Mouse (Mus musculus) thymus, postnatal 25 days (tissue): ENCODE data around the gene Tmem248.

ENCODE experiments used
- DNase-seq: peaks from one replicate; pipeline ENCODE4 v3.0.0; 2022

The Tmem248 gene

DNA sequence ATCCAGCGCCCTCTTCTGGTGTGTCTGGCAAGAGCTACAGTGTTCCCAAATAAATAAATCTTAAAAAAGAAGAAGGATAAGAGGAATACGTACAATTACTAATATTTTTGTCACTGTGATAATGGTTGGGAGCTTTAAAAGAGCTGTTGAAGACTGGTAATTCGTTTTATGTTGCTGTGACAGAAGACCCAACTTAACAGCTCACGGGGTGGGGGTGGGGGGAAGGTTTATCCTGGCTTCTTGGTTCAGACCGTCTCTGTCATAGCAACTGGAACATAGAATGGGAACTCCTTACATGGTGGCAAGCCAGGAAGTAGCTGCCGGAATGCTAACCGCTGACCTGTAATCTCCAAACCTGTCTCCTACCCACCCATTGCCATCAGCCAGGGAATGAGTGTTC lies at the start of gene Tmem248:
TSS of gene Tmem248 (plus strand) at position 301 of the 400 bp plus-strand sequence.
- DNase-seq = no peak

DNA sequence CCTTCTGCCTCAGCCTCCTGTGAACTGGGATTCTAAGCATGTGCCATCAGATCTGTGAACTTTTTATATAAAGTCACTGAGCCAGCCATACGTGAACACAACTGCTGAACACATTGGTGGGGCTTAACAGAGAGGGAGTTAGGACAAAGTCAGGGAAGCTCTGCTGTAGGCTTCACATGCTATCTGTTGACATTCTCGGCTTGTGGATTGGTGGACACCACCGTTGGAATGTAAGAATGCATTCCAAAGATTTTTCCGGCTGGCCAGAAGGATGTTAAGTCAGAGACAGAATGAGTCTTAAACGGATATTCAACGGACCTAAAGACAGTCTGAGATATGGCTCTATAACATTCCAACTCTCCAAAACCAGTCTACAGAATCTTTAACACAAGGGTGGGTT lies 47.8 kb upstream of the Tmem248 start:
- no peak for DNase-seq

DNA sequence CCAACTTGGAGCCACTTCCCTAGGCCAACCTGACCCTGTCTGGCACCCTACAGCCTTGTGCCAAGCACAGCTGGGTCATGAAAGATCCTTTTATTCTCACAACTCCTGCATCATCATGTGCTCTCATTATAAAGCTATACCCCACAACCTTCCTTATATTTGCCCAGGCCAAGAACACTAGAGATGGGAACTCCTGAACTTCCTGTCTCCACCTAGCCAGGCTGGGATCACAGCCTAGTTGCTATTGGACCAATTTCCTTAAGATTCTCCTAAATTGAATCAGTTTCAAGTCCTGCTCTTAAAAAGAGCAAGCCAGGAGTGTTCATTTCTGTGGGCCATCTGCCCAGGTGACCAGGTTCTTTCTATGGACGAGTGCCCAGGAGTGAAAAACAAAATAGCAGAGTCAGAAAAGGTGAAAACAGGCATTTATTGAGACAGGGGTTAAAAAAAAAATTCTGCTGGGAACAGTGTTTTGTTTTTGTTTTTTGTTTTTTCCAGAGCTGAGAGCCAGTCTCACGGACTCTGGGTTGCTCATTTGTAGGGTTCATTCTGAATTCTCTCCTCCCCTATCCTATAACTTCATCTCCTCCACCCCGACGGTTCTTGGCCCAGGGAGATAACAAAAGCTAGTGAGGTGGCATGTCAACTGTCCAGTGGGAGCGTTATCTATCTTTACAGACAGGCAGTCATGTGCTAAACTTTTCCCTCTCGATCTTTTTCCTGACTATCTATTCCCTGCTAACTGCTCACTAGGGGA lies 46.0 kb upstream of the Tmem248 start:
- DNase-seq = no peak

DNA sequence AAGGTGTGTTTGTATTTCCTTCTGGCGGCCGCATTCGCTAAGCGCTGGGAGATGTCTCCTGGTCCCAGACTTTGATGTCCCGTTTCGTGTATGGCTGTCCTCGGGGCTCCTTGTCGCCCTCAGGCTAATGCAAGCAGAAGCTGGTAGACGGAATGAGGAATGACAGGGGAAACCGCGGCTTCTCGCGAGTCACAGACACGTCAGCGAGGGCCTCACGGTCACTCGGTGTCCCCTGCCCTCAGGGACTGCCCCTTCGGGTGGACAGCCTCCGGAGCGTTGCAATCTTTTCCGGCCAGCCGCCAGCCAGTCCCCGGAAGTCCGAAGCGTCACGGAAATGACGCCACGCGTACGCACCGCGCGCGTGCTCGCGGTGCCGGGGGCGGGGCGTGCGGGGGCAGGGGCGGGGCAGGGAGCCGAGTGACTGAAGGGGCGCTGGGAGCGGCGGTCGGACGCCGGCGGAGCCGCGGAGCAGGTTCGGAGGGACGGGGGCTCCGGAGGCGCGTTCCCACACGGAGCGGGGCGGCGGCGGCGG lies 45.4 kb upstream of the Tmem248 start, which contains the start of gene Rabgef1:
TSS of gene Rabgef1 (plus strand) at position 376 of the 532 bp plus-strand sequence.
- DNase-seq = peak; percentile 90

DNA sequence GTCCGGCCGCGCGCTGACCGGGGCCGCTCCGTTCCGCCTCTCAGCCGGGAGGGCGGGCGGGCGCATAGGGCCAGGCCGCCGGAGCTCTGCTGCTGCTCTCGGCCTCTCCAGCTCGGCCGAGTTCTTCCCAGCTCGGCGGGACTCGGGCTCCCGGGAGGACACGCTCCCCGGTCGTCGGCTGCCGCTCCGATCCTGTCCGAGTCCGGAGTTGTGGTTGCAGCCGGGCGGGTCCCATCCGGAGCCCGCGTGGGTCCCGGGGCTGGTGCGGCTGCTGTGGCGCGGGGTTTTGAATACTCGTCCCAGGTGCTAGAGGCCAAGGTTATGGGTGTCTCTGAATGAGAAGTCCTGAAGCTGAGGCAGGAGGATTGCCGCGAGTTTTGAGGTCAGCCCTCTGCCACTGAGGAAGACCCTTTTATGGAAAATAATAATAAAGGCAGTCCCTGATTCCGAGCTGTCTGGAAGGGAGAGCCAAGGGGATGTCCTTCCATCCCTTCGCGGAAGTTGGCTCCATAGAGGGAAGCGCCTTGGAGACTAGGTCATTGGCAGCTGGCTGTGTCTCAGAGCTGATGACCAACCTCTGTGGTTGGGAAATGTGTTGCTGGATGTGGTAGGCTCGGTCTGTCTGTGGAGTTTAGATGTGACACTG lies 44.8 kb upstream of the Tmem248 start:
- no peak for DNase-seq

DNA sequence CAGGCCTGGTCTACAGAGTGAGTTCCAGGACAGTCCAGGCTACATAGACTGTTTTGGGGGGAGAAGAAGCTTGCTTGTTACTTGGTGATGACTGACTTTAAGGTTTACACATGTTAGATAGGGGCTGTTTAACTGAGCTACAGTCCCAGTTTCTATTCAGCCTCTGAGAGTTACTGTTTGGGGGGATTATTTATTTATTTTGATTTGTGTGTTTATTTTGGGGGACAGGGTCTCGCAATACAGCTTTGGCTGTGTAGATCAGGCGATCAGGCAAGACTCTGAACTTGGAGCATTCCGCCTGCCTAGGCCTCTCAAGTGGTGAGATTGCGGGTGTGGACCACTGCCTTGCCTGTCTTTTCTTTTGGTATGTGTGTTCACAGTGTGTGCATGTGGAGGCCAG lies 43.9 kb upstream of the Tmem248 start:
- no peak for DNase-seq

DNA sequence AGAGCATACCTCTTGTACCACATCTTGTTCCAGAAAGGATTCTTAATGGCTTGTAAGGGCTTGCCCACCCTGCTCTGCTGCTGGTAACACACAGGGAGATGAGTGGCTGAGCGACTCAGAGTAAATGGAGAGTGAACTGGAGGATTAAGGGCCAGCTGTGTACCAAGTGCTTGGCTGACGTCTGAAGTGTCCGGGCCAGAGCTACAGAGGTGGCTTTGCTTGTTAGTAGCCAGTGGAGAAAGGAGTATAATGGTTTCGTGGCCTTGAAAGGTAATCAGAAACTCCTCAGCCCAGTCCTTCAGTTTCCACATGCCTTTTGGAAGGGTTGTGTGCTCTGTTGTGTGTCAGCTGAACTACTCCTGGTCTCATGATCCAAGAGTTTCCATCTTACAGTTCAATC lies 39.0 kb upstream of the Tmem248 start:
- DNase-seq = no peak

DNA sequence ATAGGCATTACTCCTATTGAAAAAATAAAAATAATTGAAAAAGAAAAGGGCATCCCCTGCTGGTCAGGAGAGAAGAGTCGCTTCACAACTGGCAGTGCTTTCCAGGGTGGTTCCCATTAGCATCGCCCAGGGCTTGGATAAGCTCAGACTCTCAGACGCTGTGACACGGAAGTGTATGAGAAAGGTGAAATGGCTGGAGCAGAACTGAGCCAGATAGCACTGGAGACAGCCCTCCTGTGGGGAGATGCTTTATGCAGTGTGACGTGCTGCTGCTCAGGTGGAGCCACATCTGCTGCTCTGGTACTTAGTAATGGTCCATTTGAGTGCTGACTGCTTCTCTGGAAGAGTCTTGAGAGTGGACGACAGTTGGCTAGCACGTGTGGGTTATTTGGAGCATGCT lies 36.5 kb upstream of the Tmem248 start:
- DNase-seq = no peak

DNA sequence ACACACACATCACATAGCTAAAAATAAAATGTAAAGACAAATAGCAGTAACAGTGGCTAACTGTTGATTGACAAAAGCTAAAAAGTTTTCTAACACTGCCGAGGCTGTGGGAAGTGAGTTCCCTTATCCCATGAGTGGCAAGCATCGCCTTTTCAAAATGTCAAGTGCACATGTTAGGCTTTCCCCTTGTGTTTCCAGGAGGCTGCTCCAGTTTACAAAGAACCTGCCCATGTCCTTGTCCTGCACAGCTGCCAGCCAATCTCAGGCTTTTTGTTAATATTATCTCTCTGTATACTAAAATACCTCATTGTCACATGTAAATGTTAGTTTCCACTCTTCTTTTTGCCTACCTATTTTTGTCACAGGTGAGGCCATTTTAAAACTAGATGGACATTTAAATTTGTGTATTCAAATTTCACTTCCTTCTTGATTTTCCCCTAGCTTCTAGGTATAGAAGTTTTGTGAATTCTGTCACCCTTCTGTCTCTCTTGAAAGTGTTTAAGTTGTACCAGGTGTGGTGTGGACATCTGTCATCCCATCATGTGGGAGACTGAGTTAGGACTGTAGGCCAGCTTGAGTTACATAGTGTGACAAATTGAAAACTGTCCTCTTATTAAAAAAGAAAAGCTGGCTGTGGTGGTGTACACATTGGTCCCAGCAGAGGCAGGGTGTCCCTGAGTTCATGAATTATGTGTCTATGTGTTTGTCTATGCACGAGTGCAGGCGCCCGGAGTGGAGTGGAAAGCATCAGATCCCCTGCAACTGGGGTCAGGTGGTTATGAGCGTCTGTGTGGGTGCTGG lies 34.9 kb upstream of the Tmem248 start:
- no peak for DNase-seq

DNA sequence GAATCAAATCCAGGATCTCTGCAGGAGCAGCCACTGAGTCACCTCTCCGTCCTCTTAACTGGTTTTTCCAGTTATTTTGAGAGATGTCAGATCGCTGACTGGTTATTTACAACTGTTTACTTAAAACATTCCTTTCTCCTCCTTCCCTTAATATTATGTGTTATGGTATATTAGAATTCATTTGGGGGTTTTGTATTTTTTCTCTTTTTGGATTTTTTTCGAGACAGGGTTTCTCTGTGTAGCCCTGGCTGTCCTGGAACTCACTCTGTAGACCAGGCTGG lies 34.4 kb upstream of the Tmem248 start:
- no peak for DNase-seq

DNA sequence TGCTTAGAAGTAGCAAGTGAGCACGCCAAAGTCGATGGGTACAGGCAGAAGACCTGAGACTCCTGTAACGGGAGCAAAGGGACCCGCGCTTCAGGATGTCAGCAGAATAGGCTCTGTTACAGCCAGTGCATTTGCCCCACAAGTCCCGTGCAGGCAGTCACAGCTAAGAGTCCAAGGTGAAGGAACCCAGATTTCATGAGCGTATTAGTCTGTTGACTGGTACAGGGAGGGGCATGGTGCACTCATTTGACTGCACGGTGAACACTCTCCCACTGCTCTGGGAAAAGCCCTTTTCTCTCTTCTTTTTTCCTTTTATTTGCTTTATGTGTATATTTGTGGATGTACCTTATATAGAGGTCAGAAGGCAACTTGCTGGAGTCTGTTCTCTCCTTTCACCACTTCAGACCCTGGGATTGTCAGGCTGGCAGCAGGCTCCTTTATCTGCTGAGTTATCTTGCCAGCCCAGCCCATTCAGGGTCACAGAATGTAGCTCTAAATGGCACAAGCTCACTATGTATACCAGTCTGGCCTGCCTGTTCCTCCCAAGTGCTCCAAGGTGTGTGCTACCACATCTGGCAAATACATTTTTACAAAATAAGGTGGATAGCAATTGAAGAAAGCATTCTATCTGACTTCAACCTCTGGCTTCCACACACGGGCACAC lies 32.6 kb upstream of the Tmem248 start:
- no peak for DNase-seq

DNA sequence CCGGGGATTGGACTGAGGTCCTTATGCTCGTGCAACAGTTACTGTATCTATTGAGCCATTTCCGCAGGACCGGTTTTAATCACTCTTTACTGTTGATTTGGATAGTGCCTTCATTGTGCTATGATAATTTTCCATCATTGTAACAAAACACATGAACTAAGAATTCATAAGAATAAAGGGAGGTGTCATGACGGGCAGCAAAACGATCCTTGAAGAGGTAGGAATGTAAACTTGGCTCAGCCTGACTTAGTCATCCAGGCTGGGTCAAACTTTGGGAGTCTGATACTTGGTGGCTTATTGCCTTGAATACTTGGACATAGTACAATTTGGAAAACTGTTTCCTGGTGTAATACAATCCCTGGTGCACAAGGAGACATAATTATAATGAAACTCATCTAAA lies 31.6 kb upstream of the Tmem248 start:
- no peak for DNase-seq

DNA sequence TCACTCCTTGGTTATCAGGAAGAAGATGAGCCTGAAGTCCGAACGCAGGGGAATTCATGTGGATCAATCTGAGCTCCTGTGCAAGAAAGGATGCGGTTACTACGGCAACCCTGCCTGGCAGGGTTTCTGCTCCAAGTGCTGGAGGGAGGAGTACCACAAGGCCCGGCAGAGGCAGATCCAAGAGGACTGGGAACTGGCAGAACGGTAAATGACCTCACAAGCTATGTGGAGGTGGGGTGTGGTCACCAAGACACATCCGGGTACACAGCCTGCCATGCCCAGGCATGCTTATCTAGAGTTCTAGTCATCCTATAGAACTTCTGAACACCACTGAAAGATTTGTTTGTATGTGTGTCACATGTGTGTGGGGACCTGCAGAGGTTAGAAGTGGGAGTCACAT lies 29.5 kb upstream of the Tmem248 start:
- no peak for DNase-seq

DNA sequence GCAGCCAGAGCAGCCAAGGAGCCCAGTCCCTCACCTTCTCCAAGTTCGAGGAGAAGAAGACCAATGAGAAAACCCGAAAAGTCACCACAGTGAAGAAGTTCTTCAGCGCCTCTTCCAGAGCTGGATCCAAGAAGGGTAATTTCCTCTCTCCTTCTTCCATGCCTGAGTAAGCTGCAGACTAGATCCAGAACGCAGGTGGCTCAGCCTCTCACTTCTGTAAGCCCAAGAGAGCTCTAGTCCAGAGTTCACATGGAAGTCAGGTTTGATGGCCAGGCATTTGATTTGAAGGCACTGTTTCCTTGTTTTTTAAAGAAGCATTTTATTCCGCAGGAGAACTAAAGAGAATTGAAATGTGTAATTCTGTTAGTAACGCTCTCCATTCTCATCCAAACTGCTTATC lies 26.0 kb upstream of the Tmem248 start:
- no peak for DNase-seq

DNA sequence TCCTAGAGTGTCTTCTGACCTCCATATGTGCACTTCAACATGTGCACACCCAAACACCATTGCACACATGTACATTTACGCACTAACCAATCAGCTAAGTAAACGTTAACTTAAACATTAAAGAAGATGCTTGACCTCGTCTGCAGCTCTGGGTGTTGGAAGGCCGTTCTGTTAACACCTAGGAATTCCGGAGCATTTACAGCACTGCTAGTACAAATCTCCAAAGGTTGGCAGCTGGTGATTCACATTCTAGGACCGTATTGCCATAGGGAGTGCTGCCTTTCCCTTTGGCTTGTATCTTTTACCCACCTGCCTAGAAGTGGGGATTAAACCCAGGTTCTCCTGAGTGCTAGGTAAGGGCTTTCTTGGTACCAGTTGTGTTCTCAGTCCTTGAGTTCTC lies 25.0 kb upstream of the Tmem248 start:
- no peak for DNase-seq

DNA sequence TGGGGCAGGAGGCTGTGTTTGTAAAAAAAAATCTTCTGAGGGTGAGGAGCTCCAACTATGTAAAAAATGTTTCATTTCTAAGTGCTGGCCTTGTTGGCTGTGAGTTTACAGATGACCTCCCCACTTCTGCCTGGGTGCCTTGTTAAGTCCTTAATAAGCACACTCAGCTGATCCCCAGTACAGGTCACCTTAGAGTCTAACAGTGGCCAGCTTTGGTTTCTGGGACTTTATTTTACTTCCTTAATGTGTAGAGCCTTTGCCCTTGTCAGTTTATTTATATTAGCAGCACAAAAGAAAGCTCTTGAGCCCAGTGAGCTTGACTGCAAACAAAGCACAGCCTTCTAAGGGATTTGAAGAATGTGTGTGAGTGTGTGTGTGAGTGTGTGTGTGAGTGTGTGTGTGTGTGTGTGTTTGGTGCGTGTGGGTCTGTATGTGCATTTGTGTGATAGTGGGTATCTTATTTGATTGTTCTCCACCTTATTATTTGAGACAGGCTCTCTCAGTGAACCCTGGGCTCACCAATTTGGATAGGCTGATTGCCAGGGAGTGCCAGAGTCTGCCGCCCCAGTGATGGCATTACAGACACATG lies 24.4 kb upstream of the Tmem248 start:
- DNase-seq = no peak

DNA sequence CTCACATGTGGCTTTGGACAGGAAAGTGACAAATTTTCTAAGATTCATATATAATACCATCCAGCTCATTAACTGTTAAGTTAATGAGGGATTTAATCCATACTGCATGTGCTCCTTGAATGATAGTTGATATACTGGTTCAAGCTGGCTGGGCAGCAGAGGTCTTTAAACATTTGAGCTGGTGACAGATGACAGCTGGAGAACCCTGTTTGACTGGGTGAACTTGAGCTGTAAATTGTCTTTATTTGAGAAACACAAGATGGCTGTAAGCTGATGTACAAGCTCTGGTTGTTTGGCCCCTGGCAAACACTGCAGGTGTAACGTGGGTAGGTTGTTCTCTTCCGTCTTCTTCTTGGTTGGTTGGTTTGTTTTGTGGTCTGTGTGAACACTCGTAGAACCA lies 23.1 kb upstream of the Tmem248 start:
- DNase-seq = no peak

DNA sequence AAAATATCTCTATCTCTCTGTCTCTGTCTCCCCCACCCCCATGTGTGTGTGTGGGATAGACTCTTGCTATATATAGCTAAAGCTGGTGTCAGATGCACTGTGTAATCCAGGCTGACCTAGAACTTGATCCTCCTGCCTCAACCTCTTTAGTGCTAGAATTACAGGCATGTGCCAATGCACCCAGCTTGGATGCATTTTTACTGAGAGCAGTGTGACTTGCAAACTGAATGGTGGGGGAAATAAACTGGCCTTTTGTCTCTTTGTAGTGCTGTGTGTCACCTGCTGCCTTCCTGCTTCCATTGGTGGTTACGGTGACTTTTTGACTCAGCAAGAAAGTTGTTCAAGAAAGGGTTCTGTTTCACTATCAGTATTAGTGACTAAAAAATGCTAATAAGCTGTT lies 20.6 kb upstream of the Tmem248 start:
- DNase-seq = no peak

DNA sequence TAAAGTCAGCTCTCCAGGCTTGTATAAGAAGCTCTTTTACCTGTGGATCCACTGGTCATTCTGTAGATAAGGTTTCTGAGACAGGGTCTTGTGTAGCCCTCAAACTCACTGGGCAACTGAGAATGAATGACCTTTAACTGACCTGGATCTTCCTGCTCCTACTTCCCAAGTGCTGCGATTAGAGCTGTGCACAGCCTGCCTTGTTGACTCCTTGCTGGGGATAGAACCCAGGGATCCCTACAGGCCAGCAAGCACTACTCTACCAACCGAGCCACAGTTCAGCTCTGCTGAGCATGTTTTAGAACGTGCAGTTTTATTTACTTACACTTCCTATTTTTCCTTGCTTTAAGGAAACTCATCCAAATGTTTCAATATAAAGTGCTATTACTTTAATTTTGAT lies 19.4 kb upstream of the Tmem248 start:
- no peak for DNase-seq

DNA sequence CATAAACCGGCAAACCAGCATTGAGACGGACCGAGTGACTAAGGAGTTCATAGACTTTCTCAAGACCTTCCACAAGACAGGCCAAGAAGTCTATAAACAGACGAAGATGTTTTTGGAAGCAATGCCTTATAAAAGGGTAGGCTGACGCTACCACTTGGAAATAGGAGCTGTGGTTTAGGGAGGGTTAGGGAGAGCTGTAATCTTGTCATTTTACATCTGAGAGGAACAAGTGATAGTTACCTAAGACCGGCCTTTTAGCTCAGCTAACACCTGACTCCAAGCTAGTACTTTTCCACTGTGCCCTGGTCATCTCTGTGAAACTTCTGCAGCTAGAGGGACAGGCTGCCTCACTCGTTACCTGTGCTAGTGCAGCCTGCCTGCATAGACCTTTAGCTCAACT lies 18.9 kb upstream of the Tmem248 start:
- DNase-seq = no peak

DNA sequence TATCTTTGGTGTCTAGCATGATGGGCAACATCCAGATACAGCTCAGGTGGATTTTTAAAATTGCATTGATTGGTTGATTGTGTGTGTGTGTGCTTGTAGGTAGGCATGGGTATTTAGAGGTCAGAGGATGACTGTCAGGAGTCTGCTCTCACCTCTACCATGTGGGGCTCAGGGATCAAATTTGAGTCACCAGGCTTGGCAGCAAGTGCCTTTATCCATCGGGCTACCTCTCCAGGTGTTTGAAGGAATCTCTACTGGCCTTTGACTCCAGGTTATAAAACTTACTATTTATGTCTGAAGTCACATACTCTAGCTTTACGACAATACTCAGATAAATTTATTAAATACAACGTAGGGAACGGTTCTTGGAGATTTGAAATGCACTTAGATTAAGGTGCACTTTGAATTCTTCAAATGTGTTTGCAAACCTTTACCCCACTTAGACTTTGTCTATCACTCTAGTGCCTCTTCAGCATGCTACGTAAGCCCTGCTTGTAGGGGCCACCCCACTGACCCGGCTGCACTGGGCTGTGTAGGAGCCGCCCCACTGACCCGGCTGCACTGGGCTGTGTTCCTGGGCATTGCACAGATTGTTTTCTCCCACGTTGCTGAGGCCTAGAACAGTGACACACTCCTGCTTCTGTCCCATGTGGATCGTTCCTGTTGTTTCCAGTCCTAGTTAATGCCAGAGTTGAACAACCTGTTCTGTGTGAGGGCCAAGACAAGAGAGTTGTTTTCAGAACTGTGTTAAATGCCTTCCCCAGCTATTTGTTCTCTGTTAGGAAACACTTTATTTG lies 16.4 kb upstream of the Tmem248 start:
- no peak for DNase-seq

DNA sequence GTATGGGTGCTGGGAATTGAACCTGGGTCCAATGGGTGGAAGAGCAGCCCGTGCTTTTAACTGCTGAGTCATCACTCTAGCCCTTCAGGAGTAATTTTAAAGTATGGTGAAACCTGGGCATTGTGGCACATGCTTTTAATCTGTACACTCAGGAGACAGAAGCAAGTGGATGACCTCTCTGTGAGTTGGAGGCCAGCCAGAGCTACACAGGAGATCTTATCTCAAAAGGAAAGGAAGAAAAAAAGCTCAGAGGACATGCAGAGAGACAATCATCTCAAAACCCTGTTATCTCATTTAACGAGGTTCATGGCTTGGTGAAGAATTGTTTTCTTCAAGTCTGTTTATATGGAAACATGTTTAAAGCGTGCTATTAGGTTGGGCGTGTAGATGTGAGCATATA lies 12.9 kb upstream of the Tmem248 start:
- DNase-seq = no peak
